Comparison of ENCODE assay signal across 51 mouse cellular contexts in genomic region chr17:18626532-18626931, GRCm38 (mm10). TPM values are rescaled to one million over a fixed set of nuclear protein-coding genes. Genes with fewer than 3 reads are reported as not detected.
"Had no signal": no experiment of that assay in that cellular context is flagged by ENCODE, and none has a peak within 500 bp of the region (broad histone marks: within the 10 kb centered on the region; RNA-seq: fewer than 3 reads in every experiment).

No protein-coding gene starts in this region.

- H3K9ac ChIP-seq: heart, embryonic 12.5 days; heart, embryonic 13.5 days; heart, embryonic 15.5 days; hindbrain, embryonic 12.5 days; hindbrain, embryonic 13.5 days; hindbrain, embryonic 14.5 days; hindbrain, embryonic 15.5 days; intestine, embryonic 15.5 days; kidney, embryonic 15.5 days had no signal

- H3K36me3 ChIP-seq: heart, embryonic 10.5 days; heart, embryonic 12.5 days; heart, embryonic 13.5 days; heart, embryonic 15.5 days; hindbrain, embryonic 12.5 days; hindbrain, embryonic 13.5 days; hindbrain, embryonic 15.5 days; intestine, embryonic 15.5 days; kidney, embryonic 15.5 days had no signal

- H3K27ac ChIP-seq: heart, embryonic 10.5 days; heart, embryonic 13.5 days; heart, embryonic 15.5 days; hindbrain, embryonic 12.5 days; hindbrain, embryonic 13.5 days; hindbrain, embryonic 14.5 days; hindbrain, embryonic 15.5 days; hindbrain, postnatal 0 days; intestine, embryonic 15.5 days; kidney, embryonic 15.5 days; kidney, postnatal 0 days; layer of hippocampus, adult 2 months; left cerebral cortex, adult 2 months had no signal

- ATAC-seq: hindbrain, embryonic 16.5 days; hindbrain, postnatal 0 days; inflammation-experienced regulatory T-cells, adult 6 months; intestine, embryonic 15.5 days; intestine, embryonic 16.5 days; intestine, postnatal 0 days had no signal

- DNase-seq: heart, postnatal 10 days; heart, postnatal 36 days; heart, postnatal 4 days; kidney, adult 11 months; kidney, adult 18-20 months; kidney, adult 2 months; kidney, adult 8-10 months; kidney, adult 9 months; kidney, postnatal 10 days; kidney, postnatal 14 days; kidney, postnatal 25 days; kidney, postnatal 36 days; kidney, postnatal 4 days; layer of hippocampus, adult 9-11 months; layer of hippocampus, postnatal 36 days had no signal

- H3K27me3 ChIP-seq: heart, embryonic 12.5 days; heart, embryonic 13.5 days; heart, embryonic 15.5 days; hindbrain, embryonic 12.5 days; hindbrain, embryonic 13.5 days; hindbrain, embryonic 15.5 days; intestine, embryonic 15.5 days; kidney, embryonic 15.5 days had no signal

- H3K4me3 ChIP-seq: heart, embryonic 10.5 days; heart, embryonic 12.5 days; heart, embryonic 13.5 days; heart, embryonic 15.5 days; hindbrain, embryonic 12.5 days; hindbrain, embryonic 13.5 days; hindbrain, embryonic 15.5 days; intestine, embryonic 15.5 days; kidney, embryonic 15.5 days; layer of hippocampus, adult 2 months; left cerebral cortex, adult 2 months had no signal

- H3K9me3 ChIP-seq: heart, embryonic 15.5 days; intestine, embryonic 15.5 days; kidney, embryonic 15.5 days had no signal

- H3K4me1 ChIP-seq: heart, embryonic 10.5 days; heart, embryonic 12.5 days; heart, embryonic 13.5 days; heart, embryonic 15.5 days; hindbrain, embryonic 12.5 days; hindbrain, embryonic 13.5 days; hindbrain, embryonic 15.5 days; intestine, embryonic 15.5 days; kidney, embryonic 15.5 days had no signal

RNA-seq across cellular contexts. Expression of gene Vmn2r96, which starts 53.6 kb away (rescaled TPM):
- total RNA-seq: heart, postnatal 10 days; heart, postnatal 25 days; heart, postnatal 36 days; heart, postnatal 4 days; hematopoietic stem cell, adult 5-6 weeks; hindbrain, postnatal 0 days; layer of hippocampus, adult 18-20 months; layer of hippocampus, adult 2 months; layer of hippocampus, adult 8-10 months; layer of hippocampus, postnatal 10 days; layer of hippocampus, postnatal 14 days; layer of hippocampus, postnatal 25 days; layer of hippocampus, postnatal 36 days; left cerebral cortex, adult 18-20 months; left cerebral cortex, adult 2 months; left cerebral cortex, adult 8-10 months had no signal
- polyA plus RNA-seq: heart, embryonic 10.5 days; heart, embryonic 11.5 days; heart, embryonic 12.5 days; heart, embryonic 13.5 days; heart, embryonic 14.5 days; heart, embryonic 15.5 days; heart, embryonic 16.5 days; heart, postnatal 0 days; hindbrain, embryonic 11.5 days; hindbrain, embryonic 12.5 days; hindbrain, embryonic 13.5 days; hindbrain, embryonic 14.5 days; hindbrain, embryonic 15.5 days; hindbrain, embryonic 16.5 days; hindbrain, postnatal 0 days; intestine, embryonic 14.5 days; intestine, embryonic 15.5 days; intestine, embryonic 16.5 days; intestine, postnatal 0 days; kidney, embryonic 14.5 days; kidney, embryonic 15.5 days; kidney, embryonic 16.5 days; kidney, postnatal 0 days; large intestine, adult 2 months had no signal
